Mouse (Mus musculus): ENCODE measurements at regions not wholly inside any gene's neighbourhood (a gene's known extent, or its start where the extent isn't known, plus 50 kb on each side); places are given as distances from the start of the nearest gene placed in this dataset.
"Not testable (repeated sequence)": the region's sequence is repeated elsewhere in the genome, so short reads cannot be mapped to it uniquely, and the experiment has no call there.

DNA sequence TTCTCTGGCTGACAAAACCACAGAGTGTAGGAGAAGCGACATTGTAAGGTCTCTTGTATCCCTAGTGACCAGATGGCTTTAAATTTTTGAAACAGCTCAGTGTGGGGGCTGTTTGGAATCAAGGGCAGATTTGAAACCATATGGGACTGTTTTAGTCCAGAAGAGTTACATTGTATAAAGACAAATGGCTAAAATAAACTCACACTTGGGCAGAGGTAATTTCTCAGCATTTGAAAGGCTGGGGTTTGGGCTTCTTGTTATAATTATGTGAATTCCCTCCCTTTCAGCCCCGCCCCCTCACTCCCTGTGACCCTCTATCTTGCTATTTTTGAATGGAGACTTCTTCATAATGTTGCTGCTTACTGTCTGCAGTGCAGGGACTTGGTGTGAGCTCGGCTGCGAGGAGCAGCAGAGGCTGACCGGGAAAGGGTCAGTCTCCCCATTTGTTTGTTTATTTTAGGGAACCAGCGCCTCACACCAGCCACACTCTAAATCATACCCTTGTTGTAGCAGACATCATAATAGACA is 344.0 kb upstream of the Nova1 start:
- DNase-seq: no peak

- no peak for DNase-seq
Measured at GRCm38 (mm10) chr12:47160626-47161025, 341.9 kb upstream of the Nova1 start.

- not testable (repeated sequence) for DNase-seq
Measured at GRCm38 (mm10) chr12:47155916-47156315, 337.2 kb upstream of the Nova1 start.

DNA sequence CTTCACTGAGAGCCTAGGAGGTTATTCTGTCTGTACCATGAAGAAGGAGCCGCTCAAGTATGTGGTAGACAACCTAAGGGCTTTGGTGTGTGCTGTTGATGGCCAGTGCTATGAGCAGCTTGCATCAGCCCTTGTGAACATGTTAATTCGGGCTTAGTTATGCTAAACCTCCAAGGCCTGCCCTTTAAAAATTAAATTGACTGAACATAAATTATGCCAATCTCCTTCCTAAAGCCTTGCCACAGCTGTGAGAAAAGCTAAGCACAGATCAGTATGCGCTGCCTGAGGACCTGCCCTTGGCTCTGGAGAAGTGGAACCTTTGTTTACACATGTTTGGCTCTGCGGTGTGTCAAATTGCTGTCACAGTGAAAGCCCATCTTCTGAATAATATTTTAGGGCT is 321.9 kb upstream of the Nova1 start:
- no peak for DNase-seq

DNA sequence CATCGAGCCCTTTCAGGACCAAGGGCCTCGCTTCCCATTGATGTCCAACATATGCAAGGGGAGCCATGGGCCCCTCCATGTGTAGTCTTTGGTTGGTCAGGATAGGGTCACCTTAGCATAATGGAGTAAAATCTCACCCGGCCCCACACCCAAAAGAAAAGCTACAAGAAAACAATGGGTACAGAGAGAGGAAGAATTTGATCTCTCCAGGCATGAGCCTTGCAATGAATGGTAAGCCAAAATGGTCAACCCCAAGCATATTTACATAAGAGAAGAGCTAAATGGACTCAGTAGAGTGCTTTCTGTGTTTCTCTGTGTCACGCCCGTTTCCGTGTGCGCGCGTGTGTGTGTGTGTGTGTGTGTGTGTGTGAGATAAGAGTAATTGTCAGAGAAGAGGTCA is 311.1 kb upstream of the Nova1 start:
- no peak for DNase-seq

DNA sequence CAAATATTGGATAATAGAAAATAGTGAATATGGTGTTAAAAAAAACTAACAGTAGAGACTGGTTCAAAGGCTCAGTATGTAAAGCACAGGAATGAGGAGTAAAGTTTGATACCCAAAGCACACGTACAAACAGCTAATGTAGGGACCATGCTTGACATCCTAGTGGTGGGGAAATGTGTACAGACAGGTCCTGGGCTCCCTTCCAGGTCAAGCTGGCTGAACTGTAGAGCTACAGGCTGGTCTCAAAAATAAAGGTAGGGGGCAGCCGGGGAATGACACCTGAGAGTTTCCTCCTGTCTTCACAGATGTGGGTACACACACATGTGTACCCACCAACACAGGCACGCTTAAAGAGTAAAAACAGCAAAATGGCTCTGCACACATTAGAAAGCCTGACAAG is 309.9 kb upstream of the Nova1 start:
- DNase-seq: no peak

DNA sequence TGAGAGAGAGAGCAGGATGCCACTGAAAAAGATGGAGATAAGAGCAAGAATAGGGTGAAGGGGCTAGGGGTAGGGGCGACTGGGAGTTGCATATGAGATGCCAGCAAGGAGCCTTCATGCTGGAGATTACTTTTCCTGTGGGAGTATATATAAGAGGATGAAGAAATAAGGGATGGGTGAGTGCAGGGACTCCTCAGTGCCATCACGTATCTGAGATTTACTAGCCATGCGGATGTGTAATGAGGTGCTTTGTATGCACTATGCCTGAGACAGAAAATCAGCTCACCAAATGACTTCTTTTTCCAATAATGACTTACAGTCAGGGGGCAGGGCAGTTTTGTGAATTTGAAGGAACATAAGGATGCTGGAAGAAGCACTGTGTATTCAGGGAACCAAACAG is 302.7 kb upstream of the Nova1 start:
- DNase-seq: no peak

- DNase-seq: no peak
Measured at GRCm38 (mm10) chr12:47117504-47117903, 298.8 kb upstream of the Nova1 start.

GRCm38 (mm10) chr12:47089234-47089633 is 270.5 kb upstream of the Nova1 start:
- DNase-seq: no peak

DNA sequence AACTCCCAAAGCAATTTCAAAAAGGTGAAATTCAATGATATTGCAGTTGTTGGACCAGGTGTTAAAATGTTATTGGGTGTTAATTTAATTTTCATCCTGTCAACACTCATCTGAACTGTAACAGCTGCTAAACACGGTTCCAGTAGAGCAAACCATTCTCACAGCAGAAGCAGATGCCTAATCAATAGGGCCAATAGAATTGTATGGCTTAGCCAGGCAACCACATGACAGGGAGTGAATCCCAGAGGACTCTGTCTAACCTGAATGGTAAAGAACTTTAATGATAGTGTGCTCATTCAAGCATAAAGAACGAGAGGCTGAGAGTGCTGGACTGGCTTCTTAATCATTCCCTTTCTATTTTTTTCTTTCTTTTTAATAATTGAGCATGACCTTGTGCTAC is 256.2 kb upstream of the Nova1 start:
- no peak for DNase-seq

GRCm38 (mm10) chr12:47052474-47052873 is 233.7 kb upstream of the Nova1 start:
- no peak for DNase-seq

- no peak for DNase-seq
Measured at GRCm38 (mm10) chr12:47020810-47021348, 202.2 kb upstream of the Nova1 start.

DNA sequence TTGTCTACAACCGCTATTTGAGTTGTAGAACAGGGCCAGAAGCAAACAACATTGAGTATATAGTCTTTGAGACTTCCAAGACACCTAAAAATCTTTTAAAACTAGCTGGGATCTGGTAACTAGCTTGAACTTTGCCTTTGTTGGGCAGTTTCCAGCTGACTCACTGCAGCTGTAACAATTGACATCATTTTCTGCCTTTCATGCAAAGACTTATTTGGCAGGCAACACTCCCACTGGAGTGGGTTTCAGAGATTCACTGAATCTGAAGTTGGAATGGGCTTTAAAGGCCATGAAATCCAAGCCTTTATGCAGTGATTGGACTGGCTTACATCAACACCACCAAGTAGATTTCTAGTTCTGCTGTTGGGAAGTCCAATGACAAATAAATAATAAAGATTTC is 173.6 kb upstream of the Nova1 start:
- DNase-seq: peak; percentile 18

DNA sequence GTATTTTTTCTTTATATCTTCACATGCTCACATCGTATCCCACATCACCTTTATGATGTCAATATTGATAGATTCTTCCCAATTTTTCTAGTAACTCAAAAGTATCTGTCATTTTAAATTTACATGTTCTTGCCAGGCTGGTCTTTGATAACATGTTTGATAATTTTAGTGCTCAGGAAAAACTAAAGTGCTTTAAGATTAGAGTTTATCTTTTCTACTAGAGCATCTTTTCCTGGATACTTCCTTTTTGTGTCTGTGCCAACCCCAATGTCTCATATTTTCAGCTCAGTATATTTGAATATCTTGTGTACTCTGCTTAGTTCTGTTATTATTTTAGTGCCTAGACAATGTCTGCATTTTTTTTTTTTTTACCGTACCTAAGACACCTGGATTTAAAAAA is 170.2 kb upstream of the Nova1 start:
- DNase-seq: no peak

- DNase-seq: no peak
Measured at GRCm38 (mm10) chr12:46950223-46950779, 131.6 kb upstream of the Nova1 start.

- DNase-seq: no peak
Measured at GRCm38 (mm10) chr12:46945707-46946106, 127.0 kb upstream of the Nova1 start.

GRCm38 (mm10) chr12:46931086-46931485 is 112.4 kb upstream of the Nova1 start:
- DNase-seq: no peak

DNA sequence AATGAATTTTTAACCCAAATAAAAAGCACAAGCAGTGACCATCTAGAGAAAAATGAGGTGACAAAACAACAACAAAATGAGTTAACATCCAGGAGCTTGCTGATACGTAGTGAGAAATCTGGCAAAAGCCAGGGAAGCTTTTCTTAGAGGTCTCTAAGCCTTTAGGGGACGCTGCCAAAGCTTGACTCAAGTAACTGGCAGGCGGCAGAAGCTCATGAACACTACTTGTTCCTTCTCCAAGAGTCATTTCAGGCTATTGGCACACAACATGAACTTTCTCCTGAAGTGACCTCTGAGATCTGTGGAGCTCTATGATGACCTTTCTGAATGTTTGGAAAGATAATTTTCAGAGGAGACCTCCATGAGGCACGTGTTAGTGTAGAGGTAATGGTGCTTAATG is 98.6 kb upstream of the Nova1 start:
- DNase-seq: no peak

DNA sequence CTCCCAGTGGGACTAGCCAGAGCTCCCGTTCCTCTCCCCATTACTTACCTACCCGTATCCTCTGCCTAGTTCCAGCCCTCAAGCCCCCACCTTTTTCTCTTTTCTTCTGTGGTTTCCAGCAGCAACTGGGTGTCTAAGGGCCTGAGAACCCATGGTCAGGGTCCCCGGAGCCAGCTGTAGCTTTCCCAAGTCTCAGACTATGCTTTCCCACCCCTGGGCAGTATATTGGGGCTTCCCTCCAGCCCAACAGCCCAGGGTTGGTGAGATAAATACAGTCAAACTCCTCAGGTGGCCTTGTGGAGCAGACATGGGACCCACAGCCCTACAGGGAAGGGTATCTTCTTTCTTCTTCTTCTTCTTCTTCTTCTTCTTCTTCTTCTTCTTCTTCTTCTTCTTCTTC is 59.4 kb upstream of the Nova1 start:
- DNase-seq: no peak

DNA sequence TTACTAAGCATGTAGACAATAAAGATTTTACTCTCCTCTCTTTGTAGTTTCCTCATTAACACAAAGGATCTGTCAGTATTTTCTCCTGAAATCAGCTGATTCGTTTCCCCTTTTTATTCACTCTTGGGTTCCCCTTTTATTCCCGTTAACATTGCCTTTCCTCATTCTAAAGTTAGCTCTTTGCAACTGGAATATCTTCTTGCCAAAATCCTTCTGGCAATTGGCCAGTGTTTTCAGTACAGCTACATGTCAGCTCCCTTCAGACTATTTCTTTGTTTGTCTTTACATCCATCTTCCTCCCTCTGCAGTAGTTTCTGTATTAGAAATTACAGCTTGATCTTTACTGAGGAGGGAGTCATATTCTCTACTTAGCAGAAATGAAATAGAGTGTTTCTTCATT is 51.4 kb upstream of the Nova1 start:
- DNase-seq: no peak
